12 mouse cellular contexts compared by ENCODE assay signal in the genomic region with DNA sequence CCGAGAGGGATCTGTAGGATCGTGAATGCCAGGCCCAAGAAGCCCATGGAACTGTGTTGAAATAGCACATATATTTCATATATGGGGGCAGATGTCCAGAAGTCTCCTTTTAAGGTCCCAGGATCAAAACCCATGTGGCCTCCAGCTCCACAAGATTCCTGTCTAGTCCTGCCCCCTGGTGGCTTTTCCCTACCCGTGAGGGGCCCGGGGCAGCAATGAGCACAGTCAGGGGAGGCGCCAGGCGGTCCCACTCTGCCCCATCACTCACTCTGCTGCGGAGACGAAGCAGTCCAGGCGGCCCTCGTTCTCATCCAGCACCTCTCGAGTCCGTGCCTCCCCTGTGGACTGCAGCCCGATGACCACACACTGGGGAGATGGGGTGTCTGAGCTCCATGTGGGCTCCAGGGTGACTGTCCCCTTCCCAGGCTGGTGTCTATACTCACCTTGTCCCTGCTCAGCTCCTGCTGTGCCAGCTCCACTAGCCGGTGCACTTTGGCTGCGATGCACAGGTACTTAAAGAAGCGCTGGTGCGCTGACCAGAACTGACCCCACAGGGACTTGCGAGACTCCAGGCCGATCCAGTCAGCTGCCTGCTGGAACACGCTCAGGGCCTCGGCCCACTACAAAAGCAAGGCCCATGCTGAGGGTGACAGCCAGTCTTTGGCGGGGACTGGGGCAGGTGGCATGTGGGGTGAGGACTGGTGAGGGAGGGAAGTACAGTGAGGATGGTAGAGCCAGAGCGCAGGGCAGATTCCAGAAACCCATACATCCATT. TPM values are rescaled to one million over a fixed set of nuclear protein-coding genes. Genes with fewer than 3 reads are reported as not detected.
DNase-seq lines count a peak whose midpoint lies in the region; ATAC-seq and TF ChIP-seq lines count a peak whose summit lies in the region.
"Had no signal": no experiment of that assay in that cellular context is flagged by ENCODE, and none has a peak within 500 bp of the region (broad histone marks: within the 10 kb centered on the region; RNA-seq: fewer than 3 reads in every experiment).

No protein-coding gene starts in this region.

- 0 out of 2 replicates have a peak, but pooled peaks have one; percentile 13 for TF ChIP-seq CTCF in kidney, adult 2 months (conservative IDR thresholded peaks at IDR 0.05; ENCODE audit: insufficient read depth, insufficient read length, low read depth, low read length)
- peak; percentile 17; the same call in 1 of the 2 replicates for TF ChIP-seq CTCF in spleen, adult 2 months (IDR thresholded peaks at IDR 0.05; ENCODE audit: extremely low read depth, insufficient read depth, insufficient read length, insufficient replicate concordance)

- ATAC-seq in kidney, embryonic 15.5 days (replicated peaks; ENCODE audit: low FRiP score): no peak
- ATAC-seq in activated CD4-positive, CD25-positive, alpha-beta regulatory T cell, adult 4 months: no peak

- no peaks in the 10 kb centered on the region for H3K9me3 ChIP-seq in kidney, embryonic 15.5 days (replicated peaks)
- H3K9me3 ChIP-seq: forebrain, embryonic 10.5 days; hindbrain, embryonic 15.5 days had no signal

- no peaks in the 10 kb centered on the region for H3K36me3 ChIP-seq in kidney, adult 2 months (ENCODE audit: control insufficient read depth, insufficient read depth, low read length)
- H3K36me3 ChIP-seq in kidney, embryonic 15.5 days: peaks cover 77% of the 10 kb centered on the region
- H3K36me3 ChIP-seq in spleen, adult 2 months (ENCODE audit: control insufficient read depth, insufficient read depth, low read length): peaks cover 80% of the 10 kb centered on the region

- DNase-seq in kidney, adult 2 months: no peak
- DNase-seq in spleen, adult 2 months (ENCODE audit: low read depth in 1 of 2, low spot score in 2 of 2): no peak
- no peak for DNase-seq in spleen, adult 12 weeks (ENCODE audit: low spot score)
- peak; percentile 33 for DNase-seq in induced T-regulatory cell, adult 2 months (ENCODE audit: low read depth)
- no peak for DNase-seq in cerebellum, adult 8-10 months
- DNase-seq: gastrocnemius, adult 2 months; lung, adult 18-20 months; right cerebral cortex, postnatal 25 days had no signal

- WGBS in kidney, adult 2 months: 77% methylated on average over 23 of the region's 23 CpGs
- WGBS in kidney, embryonic 15.5 days: 73% methylated on average over 23 of the region's 23 CpGs
- 95% methylated on average over 23 of the region's 23 CpGs for WGBS in spleen, adult 2 months

- H3K4me2 ChIP-seq in kidney, embryonic 15.5 days: no peak overlapping the region
- H3K4me2 ChIP-seq: hindbrain, embryonic 15.5 days had no signal

- TF ChIP-seq POLR2A in kidney, adult 2 months (IDR thresholded peaks at IDR 0.05; ENCODE audit: low read depth, low read length): no peak
- TF ChIP-seq POLR2A in spleen, adult 2 months (IDR thresholded peaks at IDR 0.05; ENCODE audit: low read depth, low read length): no peak

- no peaks in the 10 kb centered on the region for H3K4me1 ChIP-seq in kidney, adult 2 months (ENCODE audit: control insufficient read depth, insufficient read depth, low read length)
- peaks cover 16% of the 10 kb centered on the region; the same call in 1 of the 2 replicates for H3K4me1 ChIP-seq in kidney, embryonic 15.5 days
- no peaks in the 10 kb centered on the region for H3K4me1 ChIP-seq in spleen, adult 2 months (ENCODE audit: control insufficient read depth, insufficient read depth, insufficient read length)
- H3K4me1 ChIP-seq: forebrain, embryonic 10.5 days had no signal

- no peak overlapping the region for H3K4me3 ChIP-seq in kidney, adult 2 months (ENCODE audit: insufficient read depth, low read depth, low read length)
- H3K4me3 ChIP-seq in kidney, embryonic 15.5 days (replicated peaks): no peak overlapping the region
- H3K4me3 ChIP-seq in spleen, adult 2 months (ENCODE audit: extremely low read depth, insufficient read depth, insufficient read length): no peak overlapping the region
- H3K4me3 ChIP-seq: forebrain, embryonic 10.5 days; gastrocnemius, adult 2 months; hindbrain, embryonic 15.5 days had no signal

- no peak overlapping the region for H3K9ac ChIP-seq in kidney, embryonic 15.5 days
- H3K9ac ChIP-seq: hindbrain, embryonic 15.5 days had no signal

- no peak overlapping the region for H3K27ac ChIP-seq in kidney, adult 2 months (ENCODE audit: insufficient read depth, low read depth, low read length)
- H3K27ac ChIP-seq in kidney, embryonic 15.5 days: no peak overlapping the region
- H3K27ac ChIP-seq in spleen, adult 2 months (ENCODE audit: insufficient read depth, low read length): no peak overlapping the region
- H3K27ac ChIP-seq: forebrain, embryonic 10.5 days; gastrocnemius, adult 2 months had no signal

- H3K27me3 ChIP-seq in kidney, adult 2 months (replicated peaks; ENCODE audit: control insufficient read depth, insufficient read depth, low read length): no peaks in the 10 kb centered on the region
- no peaks in the 10 kb centered on the region for H3K27me3 ChIP-seq in kidney, embryonic 15.5 days
- no peaks in the 10 kb centered on the region for H3K27me3 ChIP-seq in spleen, adult 2 months (ENCODE audit: control insufficient read depth, insufficient read depth, low read length)
- H3K27me3 ChIP-seq: hindbrain, embryonic 15.5 days had no signal

RNA-seq across cellular contexts. Expression of gene Gpx4, which starts 17.1 kb away (rescaled TPM):
- polyA plus RNA-seq in kidney, adult 2 months (2012; rRNA removed): 1,431 and 1,557 TPM in 2 replicates
- 581 and 603 TPM in 2 replicates for polyA plus RNA-seq in kidney, embryonic 15.5 days (2015; fragmentation: Nextera tagmentation; extraction: Ambion mirVana)
- polyA plus RNA-seq in spleen, adult 2 months (2012; rRNA removed): 238 and 259 TPM in 2 replicates
- polyA plus RNA-seq in activated CD4-positive, CD25-positive, alpha-beta regulatory T cell, adult 4 months (2017; shearing (Covaris generic)): 100 to 1,000 TPM; 346 to 370 TPM

RNA-seq across cellular contexts. Expression of gene Polr2e, which starts 24.5 kb away (rescaled TPM):
- polyA plus RNA-seq in kidney, adult 2 months (2012; rRNA removed): 230 and 235 TPM in 2 replicates
- polyA plus RNA-seq in kidney, embryonic 15.5 days (2015; fragmentation: Nextera tagmentation; extraction: Ambion mirVana): 235 and 243 TPM in 2 replicates
- 139 and 182 TPM in 2 replicates for polyA plus RNA-seq in spleen, adult 2 months (2012; rRNA removed)
- polyA plus RNA-seq in activated CD4-positive, CD25-positive, alpha-beta regulatory T cell, adult 4 months (2017; shearing (Covaris generic)): 100 to 1,000 TPM; 174 to 175 TPM

RNA-seq across cellular contexts. Expression of gene Sbno2, which starts 41.3 kb away (rescaled TPM):
- 27.7 and 30.8 TPM in 2 replicates for polyA plus RNA-seq in kidney, adult 2 months (2012; rRNA removed)
- 14.4 and 16.2 TPM in 2 replicates for polyA plus RNA-seq in kidney, embryonic 15.5 days (2015; fragmentation: Nextera tagmentation; extraction: Ambion mirVana)
- 95.0 and 122 TPM in 2 replicates for polyA plus RNA-seq in spleen, adult 2 months (2012; rRNA removed)
- polyA plus RNA-seq in activated CD4-positive, CD25-positive, alpha-beta regulatory T cell, adult 4 months (2017; shearing (Covaris generic)): 10 to 100 TPM; 26.8 to 32.5 TPM

RNA-seq across cellular contexts. Expression of gene Arhgap45, which starts 47.6 kb away (rescaled TPM):
- 9.6 and 25.5 TPM in 2 replicates for polyA plus RNA-seq in kidney, adult 2 months (2012; rRNA removed)
- polyA plus RNA-seq in kidney, embryonic 15.5 days (2015; fragmentation: Nextera tagmentation; extraction: Ambion mirVana): 8.7 and 10.0 TPM in 2 replicates
- polyA plus RNA-seq in spleen, adult 2 months (2012; rRNA removed): 492 and 574 TPM in 2 replicates
- 100 to 1,000 TPM; 196 to 326 TPM for polyA plus RNA-seq in activated CD4-positive, CD25-positive, alpha-beta regulatory T cell, adult 4 months (2017; shearing (Covaris generic))

RNA-seq across cellular contexts. Expression of gene Stk11, which starts 51.5 kb away (rescaled TPM):
- 114 and 117 TPM in 2 replicates for polyA plus RNA-seq in kidney, adult 2 months (2012; rRNA removed)
- 15.0 and 22.4 TPM in 2 replicates for polyA plus RNA-seq in kidney, embryonic 15.5 days (2015; fragmentation: Nextera tagmentation; extraction: Ambion mirVana)
- polyA plus RNA-seq in spleen, adult 2 months (2012; rRNA removed): 120 and 144 TPM in 2 replicates
- polyA plus RNA-seq in activated CD4-positive, CD25-positive, alpha-beta regulatory T cell, adult 4 months (2017; shearing (Covaris generic)): 10 to 100 TPM; 22.1 to 25.4 TPM
